Mouse (Mus musculus): Measurements from ENCODE around the gene Wipf1.
"Not testable (repeated sequence)": the region's sequence is repeated elsewhere in the genome, so short reads cannot be mapped to it uniquely, and the experiment has no call there.

The Wipf1 gene

GRCm38 (mm10) chr2:73507886-73508285, 21.6 kb downstream of the Wipf1 start:
- no peak for DNase-seq (ENCODE audit: low read depth, low spot score)

GRCm38 (mm10) chr2:73506337-73506736, 23.2 kb downstream of the Wipf1 start:
- DNase-seq (ENCODE audit: low read depth, low spot score): not testable (repeated sequence)

GRCm38 (mm10) chr2:73502863-73503429, 26.6 kb downstream of the Wipf1 start:
- no peak for DNase-seq (ENCODE audit: low read depth, low spot score)

GRCm38 (mm10) chr2:73500864-73501263, 28.7 kb downstream of the Wipf1 start:
- DNase-seq (ENCODE audit: low read depth, low spot score): no peak

- no peak for DNase-seq (ENCODE audit: low read depth, low spot score)
Observed at GRCm38 (mm10) chr2:73498322-73498721, 31.2 kb downstream of the Wipf1 start.

- DNase-seq (ENCODE audit: low read depth, low spot score): no peak
Observed at GRCm38 (mm10) chr2:73497572-73497971, 32.0 kb downstream of the Wipf1 start.

GRCm38 (mm10) chr2:73496944-73497343, 32.6 kb downstream of the Wipf1 start:
- DNase-seq (ENCODE audit: low read depth, low spot score): no peak

GRCm38 (mm10) chr2:73496329-73496685, 33.2 kb downstream of the Wipf1 start:
- no peak for DNase-seq (ENCODE audit: low read depth, low spot score)

GRCm38 (mm10) chr2:73495617-73496328, 33.8 kb downstream of the Wipf1 start:
- DNase-seq (ENCODE audit: low read depth, low spot score): peak; percentile 59

GRCm38 (mm10) chr2:73493517-73493916, 36.0 kb downstream of the Wipf1 start:
- DNase-seq (ENCODE audit: low read depth, low spot score): no peak

GRCm38 (mm10) chr2:73491442-73492241, 37.9 kb downstream of the Wipf1 start:
- no peak for DNase-seq (ENCODE audit: low read depth, low spot score)

GRCm38 (mm10) chr2:73490466-73490865, 39.1 kb downstream of the Wipf1 start:
- no peak for DNase-seq (ENCODE audit: low read depth, low spot score)

- DNase-seq (ENCODE audit: low read depth, low spot score): no peak
Observed at GRCm38 (mm10) chr2:73486120-73486601, 43.4 kb downstream of the Wipf1 start.

- no peak for DNase-seq (ENCODE audit: low read depth, low spot score)
Observed at GRCm38 (mm10) chr2:73485236-73486119, 44.1 kb downstream of the Wipf1 start.

- DNase-seq (ENCODE audit: low read depth, low spot score): no peak
Observed at GRCm38 (mm10) chr2:73484561-73485235, 44.8 kb downstream of the Wipf1 start.

- DNase-seq (ENCODE audit: low read depth, low spot score): no peak
Observed at GRCm38 (mm10) chr2:73478805-73479204, 50.7 kb downstream of the Wipf1 start.

- no peak for DNase-seq (ENCODE audit: low read depth, low spot score)
Observed at GRCm38 (mm10) chr2:73477501-73477900, 52.0 kb downstream of the Wipf1 start.

- no peak for DNase-seq (ENCODE audit: low read depth, low spot score)
Observed at GRCm38 (mm10) chr2:73475519-73475918, 54.0 kb downstream of the Wipf1 start.

- DNase-seq (ENCODE audit: low read depth, low spot score): no peak
Observed at GRCm38 (mm10) chr2:73472130-73472529, 57.4 kb downstream of the Wipf1 start.

- DNase-seq (ENCODE audit: low read depth, low spot score): no peak
Observed at GRCm38 (mm10) chr2:73470146-73470630, 59.3 kb downstream of the Wipf1 start.

GRCm38 (mm10) chr2:73469552-73469951, 60.0 kb downstream of the Wipf1 start:
- DNase-seq (ENCODE audit: low read depth, low spot score): no peak

All from embryo, embryonic 11.5 days (tissue).